ENCODE assay signal across 8 mouse cellular contexts in the genomic region with DNA sequence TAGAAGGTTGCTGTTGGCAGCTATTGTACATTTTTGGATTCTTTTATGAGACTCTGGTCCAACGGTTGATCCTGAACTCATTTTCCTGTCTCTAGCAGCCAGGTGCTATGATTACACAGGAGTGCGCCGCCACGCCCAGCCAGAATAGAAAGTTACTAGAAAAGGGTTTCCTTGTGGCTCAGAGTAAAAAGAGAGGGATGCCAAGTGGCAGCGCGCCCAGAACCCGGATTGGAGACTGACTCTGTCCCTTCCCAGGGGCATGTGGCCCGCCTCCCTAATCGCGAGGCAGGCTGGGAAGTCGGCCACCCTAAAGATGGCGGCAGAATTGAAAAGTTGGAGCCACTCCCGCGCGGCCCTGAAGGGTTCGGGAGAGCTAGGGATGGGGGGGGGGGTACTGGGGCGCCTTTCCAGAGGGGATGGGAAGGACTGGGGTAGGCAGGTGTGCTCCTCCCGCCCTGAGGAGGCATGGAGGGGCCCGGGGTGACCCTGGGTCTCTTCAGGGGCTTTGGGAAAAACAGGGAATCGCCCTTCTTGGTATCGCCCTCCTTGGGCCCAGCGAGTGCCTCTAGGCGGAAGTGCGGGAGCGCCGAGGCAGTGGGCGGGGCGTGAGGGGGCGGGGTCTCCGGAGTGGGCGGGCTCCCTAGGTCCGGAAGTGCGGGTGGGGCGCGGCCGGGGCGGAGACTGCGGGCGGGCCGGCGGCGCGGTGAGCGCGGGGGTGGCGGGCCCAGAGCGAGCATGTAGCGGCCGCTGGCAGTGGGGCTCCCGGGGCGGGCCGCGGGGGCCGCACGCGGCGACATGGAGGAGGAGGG. TPM values are rescaled to one million over a fixed set of nuclear protein-coding genes. Genes with fewer than 3 reads are reported as not detected.
DNase-seq lines count a peak whose midpoint lies in the region; ATAC-seq lines count a peak whose summit lies in the region.

Gene Ccm2, plus strand, starts transcription at position 683 of the 809 bp plus-strand sequence.

- no peaks in the 10 kb centered on the region for H3K9me3 ChIP-seq in hindbrain, embryonic 11.5 days (ENCODE audit: control insufficient read depth, low read length)

- no peaks in the 10 kb centered on the region for H3K27me3 ChIP-seq in hindbrain, embryonic 11.5 days (ENCODE audit: control insufficient read depth, insufficient read depth, low read length)

- H3K9ac ChIP-seq in hindbrain, embryonic 11.5 days (ENCODE audit: low read depth, low read length) = peak within 1 kb of the TSS; percentile 81

- peak within 1 kb of the TSS; percentile 91 for H3K4me3 ChIP-seq in hindbrain, embryonic 11.5 days (ENCODE audit: low read depth, low read length)

- no peaks in the 10 kb centered on the region for H3K36me3 ChIP-seq in hindbrain, embryonic 11.5 days (ENCODE audit: control insufficient read depth, insufficient read depth, low read length)

- under 1% methylated on average over 41 of the region's 57 CpGs for WGBS in hindbrain, embryonic 11.5 days

- H3K4me2 ChIP-seq in hindbrain, embryonic 11.5 days (replicated peaks; ENCODE audit: low read depth, low read length) = peak within 1 kb of the TSS; percentile 51

- peak; percentile 97 for ATAC-seq in hindbrain, embryonic 11.5 days (ENCODE audit: low FRiP score)

- DNase-seq in Muller cell, postnatal 12 days (ENCODE audit: inconsistent ontology term) = peak; percentile 99
- peak; percentile 96 for DNase-seq in cerebellum, adult 9-11 months
- DNase-seq in frontal cortex, adult 2 months (ENCODE audit: extremely low spot score in 1 of 2, low spot score in 1 of 2) = peak; percentile 92 to 98
- peak; percentile 95 for DNase-seq in hindbrain, embryonic 11.5 days (ENCODE audit: low spot score)
- peak; percentile 96 to 97 for DNase-seq in layer of hippocampus, postnatal 10 days (ENCODE audit: low spot score in 2 of 2)
- DNase-seq in lung, postnatal 10 days = peak; percentile 99
- peak; percentile 98 for DNase-seq in ovary, postnatal 36 days (ENCODE audit: low spot score)
- DNase-seq in thymus, postnatal 25 days = peak; percentile 92

- H3K27ac ChIP-seq in hindbrain, embryonic 11.5 days (ENCODE audit: low read depth, low read length) = peak within 1 kb of the TSS; percentile 97

- no peaks in the 10 kb centered on the region for H3K4me1 ChIP-seq in hindbrain, embryonic 11.5 days (replicated peaks; ENCODE audit: control insufficient read depth, insufficient read depth, low read length)

RNA-seq across cellular contexts. Expression of gene Ccm2, which starts in this region (rescaled TPM):
- 83.1 and 88.2 TPM in 2 replicates for polyA plus RNA-seq in frontal cortex, adult 2 months (2012; rRNA removed)
- polyA plus RNA-seq in hindbrain, embryonic 11.5 days (2014; fragmentation: Nextera tagmentation; extraction: Ambion mirVana) = 88.2 and 88.4 TPM in 2 replicates
- 10 to 100 TPM; 52.4 to 57.9 TPM for total RNA-seq in layer of hippocampus, postnatal 10 days (2021)

Comparison
In these comparisons a context has a peak if more than half of its experiments do, and no peak if none do; other contexts are left out.
1. Peak in every context shown above with its lines: DNase-seq, ATAC-seq, H3K4me3 ChIP-seq and H3K27ac ChIP-seq.